Mouse (Mus musculus) layer of hippocampus, postnatal 25 days (tissue): Measurements from ENCODE around the gene Mup7. TPM values are rescaled to one million over a fixed set of nuclear protein-coding genes. Genes with fewer than 3 reads are reported as not detected.
"Not testable (repeated sequence)": the region's sequence is repeated elsewhere in the genome, so short reads cannot be mapped to it uniquely, and the experiment has no call there.

Source experiments
- DNase-seq, 2 experiments: peaks; one replicate each; pipeline ENCODE4 v3.0.0; 2022; ENCODE audit warnings: mixed read lengths in 2 of 2, low spot score in 1 of 2; ENCODE audit errors: extremely low spot score in 1 of 2
- total RNA-seq, 2 experiments: library from RNA; stranded (reverse); gene quantifications; 2 replicates each; pipeline ENCODE4 v1.2.3; 2021

Gene Mup7
- not detected for total RNA-seq

GRCm38 (mm10) chr4:60070375-60070774 is at the start of gene Mup7:
Gene Mup7 (minus strand): TSS chr4:60070475.
- DNase-seq: not testable (repeated sequence)

- not testable (repeated sequence) for DNase-seq
Observed at GRCm38 (mm10) chr4:60079865-60080264, 9.6 kb upstream of the Mup7 start.

GRCm38 (mm10) chr4:60029334-60030111 is 40.8 kb downstream of the Mup7 start:
- not testable (repeated sequence) for DNase-seq

- not testable (repeated sequence) for DNase-seq
Observed at GRCm38 (mm10) chr4:60020141-60020540, 50.1 kb downstream of the Mup7 start.

Other genes starting within 250 kb of the Mup7 start
- gene Slc46a2, start 155.4 kb downstream of the Mup7 start, total RNA-seq: not detected
- gene Mup4, start 109.8 kb downstream of the Mup7 start, total RNA-seq: not detected
- not detected for gene Mup6, start 106.2 kb downstream of the Mup7 start, total RNA-seq
- gene Mup2, start 83.8 kb upstream of the Mup7 start, total RNA-seq: not detected
- gene Mup8, start 152.1 kb upstream of the Mup7 start, total RNA-seq: not detected